18 mouse cellular contexts compared by ENCODE assay signal in genomic region chr19:32510962-32511361, GRCm38 (mm10). TPM values are rescaled to one million over a fixed set of nuclear protein-coding genes. Genes with fewer than 3 reads are reported as not detected.
DNase-seq lines count a peak whose midpoint lies in the region; ATAC-seq lines count a peak whose summit lies in the region.
"Had no signal": no experiment of that assay in that cellular context is flagged by ENCODE, and none has a peak within 500 bp of the region (broad histone marks: within the 10 kb centered on the region; RNA-seq: fewer than 3 reads in every experiment).

No protein-coding gene starts in this region.

- peaks cover 99% of the 10 kb centered on the region for H3K36me3 ChIP-seq in erythroblast, embryonic 14.5 days (ENCODE audit: control insufficient read depth)
- peaks cover 86% of the 10 kb centered on the region for H3K36me3 ChIP-seq in liver, embryonic 13.5 days
- H3K36me3 ChIP-seq in stomach, embryonic 15.5 days: 0 out of 2 replicates have a peak, but pooled peaks cover 28% of the 10 kb centered on the region
- peaks cover 35% of the 10 kb centered on the region for H3K36me3 ChIP-seq in kidney, embryonic 14.5 days (ENCODE audit: control insufficient read depth, insufficient read depth, low read length)

- H3K9me3 ChIP-seq in erythroblast, embryonic 14.5 days (ENCODE audit: control insufficient read depth, low read length): peaks cover 5% of the 10 kb centered on the region
- 0 out of 2 replicates have a peak, but pooled peaks cover 5% of the 10 kb centered on the region for H3K9me3 ChIP-seq in liver, embryonic 13.5 days (replicated peaks)
- H3K9me3 ChIP-seq in stomach, embryonic 15.5 days: no peaks in the 10 kb centered on the region
- H3K9me3 ChIP-seq in kidney, embryonic 14.5 days (ENCODE audit: control insufficient read depth, low read length): peaks cover 3% of the 10 kb centered on the region; the same call in 1 of the 2 replicates

- ATAC-seq in liver, embryonic 13.5 days (ENCODE audit: low read depth): peak; percentile 98
- peak; percentile 93 for ATAC-seq in stomach, embryonic 15.5 days (ENCODE audit: insufficient read depth, low FRiP score, low read depth)
- ATAC-seq in kidney, embryonic 14.5 days (ENCODE audit: low FRiP score, low TSS enrichment): no peak
- ATAC-seq: CD4-positive, CD25-positive, alpha-beta regulatory T cell, adult 4 months had no signal

- peak overlapping the region; percentile 60 for H3K4me2 ChIP-seq in liver, embryonic 13.5 days
- no peak overlapping the region for H3K4me2 ChIP-seq in stomach, embryonic 15.5 days
- no peak overlapping the region for H3K4me2 ChIP-seq in kidney, embryonic 14.5 days (replicated peaks; ENCODE audit: low read depth, low read length)
- H3K4me2 ChIP-seq: hindbrain, embryonic 14.5 days; limb, embryonic 13.5 days; midbrain, embryonic 12.5 days had no signal

- H3K4me3 ChIP-seq in erythroblast, embryonic 14.5 days (replicated peaks): peak overlapping the region; percentile 46
- peak overlapping the region; percentile 25 for H3K4me3 ChIP-seq in liver, embryonic 13.5 days (replicated peaks)
- H3K4me3 ChIP-seq in stomach, embryonic 15.5 days (replicated peaks): no peak overlapping the region
- H3K4me3 ChIP-seq in kidney, embryonic 14.5 days (ENCODE audit: low read length): no peak overlapping the region
- H3K4me3 ChIP-seq: forebrain, embryonic 10.5 days; layer of hippocampus, adult 2 months; limb, embryonic 13.5 days; midbrain, embryonic 12.5 days had no signal

- peak; percentile 75 for DNase-seq in c-Kit-positive CD71-positive TER-119-negative erythroid progenitor cells, embryonic 14.5 days (ENCODE audit: low read depth)
- DNase-seq in liver, embryonic 13.5 days: peak; percentile 70
- no peak for DNase-seq in frontal cortex, adult 2 months (ENCODE audit: extremely low spot score in 1 of 2, low spot score in 1 of 2)
- DNase-seq in embryo, embryonic 9.5 days (ENCODE audit: extremely low spot score): no peak
- DNase-seq: adrenal gland, postnatal 14 days; cerebellum, postnatal 25 days; heart, postnatal 10 days; lung, postnatal 14 days; thymus, adult 2 months had no signal

- H3K27me3 ChIP-seq in erythroblast, embryonic 14.5 days (ENCODE audit: control insufficient read depth): no peaks in the 10 kb centered on the region
- no peaks in the 10 kb centered on the region for H3K27me3 ChIP-seq in liver, embryonic 13.5 days
- no peaks in the 10 kb centered on the region for H3K27me3 ChIP-seq in stomach, embryonic 15.5 days (replicated peaks)
- no peaks in the 10 kb centered on the region for H3K27me3 ChIP-seq in kidney, embryonic 14.5 days (ENCODE audit: control insufficient read depth, insufficient read depth, low read length)
- H3K27me3 ChIP-seq: limb, embryonic 13.5 days; midbrain, embryonic 12.5 days had no signal

- WGBS in liver, embryonic 13.5 days (ENCODE audit: insufficient replicate concordance): 21% methylated on average over 6 of the region's 6 CpGs
- 79% methylated on average over 6 of the region's 6 CpGs for WGBS in stomach, embryonic 15.5 days
- 92% methylated on average over 6 of the region's 6 CpGs for WGBS in kidney, embryonic 14.5 days

- H3K4me1 ChIP-seq in erythroblast, embryonic 14.5 days (ENCODE audit: control insufficient read depth): peaks cover 47% of the 10 kb centered on the region
- H3K4me1 ChIP-seq in liver, embryonic 13.5 days (replicated peaks): peaks cover 58% of the 10 kb centered on the region
- no peaks in the 10 kb centered on the region for H3K4me1 ChIP-seq in stomach, embryonic 15.5 days
- no peaks in the 10 kb centered on the region for H3K4me1 ChIP-seq in kidney, embryonic 14.5 days (ENCODE audit: control insufficient read depth, insufficient read depth, low read length)
- H3K4me1 ChIP-seq: forebrain, embryonic 10.5 days; midbrain, embryonic 12.5 days had no signal

- peak overlapping the region; percentile 50 for H3K9ac ChIP-seq in liver, embryonic 13.5 days
- H3K9ac ChIP-seq in stomach, embryonic 15.5 days: no peak overlapping the region
- H3K9ac ChIP-seq in kidney, embryonic 14.5 days (ENCODE audit: low read depth, low read length): no peak overlapping the region
- H3K9ac ChIP-seq: hindbrain, embryonic 14.5 days; limb, embryonic 13.5 days; midbrain, embryonic 12.5 days had no signal

- H3K27ac ChIP-seq in liver, embryonic 13.5 days: peak overlapping the region; percentile 90
- peak overlapping the region; percentile 40; the same call in 1 of the 2 replicates for H3K27ac ChIP-seq in stomach, embryonic 15.5 days
- H3K27ac ChIP-seq in kidney, embryonic 14.5 days (ENCODE audit: low read depth, low read length): no peak overlapping the region
- H3K27ac ChIP-seq: forebrain, embryonic 10.5 days; hindbrain, embryonic 14.5 days; layer of hippocampus, adult 2 months; limb, embryonic 13.5 days; midbrain, embryonic 12.5 days had no signal

RNA-seq across cellular contexts. Expression of gene Minpp1, which starts 25.4 kb away (rescaled TPM):
- 16.3 and 19.3 TPM in 2 replicates for polyA plus RNA-seq in erythroblast, embryonic 14.5 days (2012)
- 99.9 and 110 TPM in 2 replicates for polyA plus RNA-seq in liver, embryonic 13.5 days (2015; fragmentation: Nextera tagmentation; extraction: Ambion mirVana)
- polyA plus RNA-seq in stomach, embryonic 15.5 days (2015; fragmentation: Nextera tagmentation; extraction: Ambion mirVana): 58.8 and 61.5 TPM in 2 replicates
- 41.9 and 46.3 TPM in 2 replicates for polyA plus RNA-seq in frontal cortex, adult 2 months (2012; rRNA removed)
- polyA plus RNA-seq in kidney, embryonic 14.5 days (2014; fragmentation: Nextera tagmentation; extraction: Ambion mirVana): 62.6 and 82.4 TPM in 2 replicates

RNA-seq across cellular contexts. Expression of gene Rpl9-ps6, which starts 44.6 kb away (rescaled TPM):
- 0.13 and 0.31 TPM in 2 replicates for polyA plus RNA-seq in erythroblast, embryonic 14.5 days (2012)
- 99.8 and 126 TPM in 2 replicates for polyA plus RNA-seq in liver, embryonic 13.5 days (2015; fragmentation: Nextera tagmentation; extraction: Ambion mirVana)
- polyA plus RNA-seq in stomach, embryonic 15.5 days (2015; fragmentation: Nextera tagmentation; extraction: Ambion mirVana): 126 and 258 TPM in 2 replicates
- 31.7 and 55.2 TPM in 2 replicates for polyA plus RNA-seq in frontal cortex, adult 2 months (2012; rRNA removed)
- polyA plus RNA-seq in kidney, embryonic 14.5 days (2014; fragmentation: Nextera tagmentation; extraction: Ambion mirVana): 142 and 148 TPM in 2 replicates

Comparison
In these comparisons a context has a peak if more than half of its experiments do, and no peak if none do; other contexts are left out.
1. DNase-seq: peak in c-Kit-positive CD71-positive TER-119-negative erythroid progenitor cells, embryonic 14.5 days (single experiment) and liver, embryonic 13.5 days (single experiment); none in frontal cortex, adult 2 months (0 of 2) and embryo, embryonic 9.5 days (single experiment).
2. H3K4me3 ChIP-seq: peak in erythroblast, embryonic 14.5 days (single experiment) and liver, embryonic 13.5 days (single experiment); none in stomach, embryonic 15.5 days (single experiment) and kidney, embryonic 14.5 days (single experiment).
3. RNA of gene Rpl9-ps6, which starts 44.6 kb away (polyA plus RNA-seq): 126 to 258 TPM in stomach, embryonic 15.5 days, 142 to 148 TPM in kidney, embryonic 14.5 days, 99.8 to 126 TPM in liver, embryonic 13.5 days and 31.7 to 55.2 TPM in frontal cortex, adult 2 months; 0.13 to 0.31 TPM in erythroblast, embryonic 14.5 days; every median in the first group is over 10 times any median in the second.